Mouse (Mus musculus) E14TG2a.4 (cell line): Measurements from ENCODE around the gene Ppp1r16b.
"Not testable (repeated sequence)": the region's sequence is repeated elsewhere in the genome, so short reads cannot be mapped to it uniquely, and the experiment has no call there.

Experiments used
- H3K27me3 ChIP-seq: 2 replicates; pipeline ENCODE4 v1.6.1; 2014; ENCODE audit warnings: low read length, control low read depth; ENCODE audit not compliant: insufficient read depth
- H3K36me3 ChIP-seq: 2 replicates; pipeline ENCODE4 v1.6.1; 2014; ENCODE audit warnings: low read length, control low read depth; ENCODE audit not compliant: insufficient read depth
- H3K4me1 ChIP-seq: replicated peaks from 2 replicates; pipeline ENCODE4 v1.6.1; 2014; ENCODE audit warnings: low read depth, low read length, control low read depth
- H3K4me3 ChIP-seq: replicated peaks from 2 replicates; pipeline ENCODE4 v1.5.1; 2014; ENCODE audit warnings: mild to moderate bottlenecking, low read length
- H3K9me3 ChIP-seq: 2 replicates; pipeline ENCODE4 v1.6.1; 2014; ENCODE audit warnings: low read length, control low read depth
- CTCF ChIP-seq: conservative IDR thresholded peaks from 2 replicates; pipeline ENCODE4 v1.5.1; 2014; ENCODE audit warnings: low read length
- NANOG ChIP-seq: IDR thresholded peaks from 2 replicates; pipeline ENCODE4 v1.6.1; 2014; ENCODE audit warnings: borderline replicate concordance, low read length, mixed read lengths
- POU5F1 ChIP-seq: IDR thresholded peaks from 2 replicates; pipeline ENCODE4 v1.6.1; 2014; ENCODE audit warnings: low read length, borderline replicate concordance

Ppp1r16b gene

GRCm38 (mm10) chr2:158728061-158728815 lies 63.0 kb downstream of the Ppp1r16b start:
- no peaks in the 10 kb centered on the region for H3K36me3 ChIP-seq
- H3K9me3 ChIP-seq: no peaks in the 10 kb centered on the region
- H3K27me3 ChIP-seq: peaks cover 5% of the 10 kb centered on the region
- no peak overlapping the region for H3K4me3 ChIP-seq
- H3K4me1 ChIP-seq: peaks cover 19% of the 10 kb centered on the region
- TF ChIP-seq CTCF: no peak
- no peak for TF ChIP-seq POU5F1
- no peak for TF ChIP-seq NANOG

GRCm38 (mm10) chr2:158730896-158731295 lies 65.7 kb downstream of the Ppp1r16b start:
- Histone ChIP-seq H3K4me1 (peaks cover 19% of the 10 kb centered on the region), H3K9me3 (no peaks in the 10 kb centered on the region), H3K27me3 (0 out of 2 replicates have a peak, but pooled peaks cover 3% of the 10 kb centered on the region), H3K36me3 (no peaks in the 10 kb centered on the region), H3K4me3 (no peak overlapping the region)
- TF ChIP-seq CTCF (no peak), NANOG (no peak), POU5F1 (no peak)

- 0 out of 2 replicates have a peak, but pooled peaks cover 3% of the 10 kb centered on the region for H3K27me3 ChIP-seq
These were observed 67.3 kb downstream of the Ppp1r16b start for GRCm38 (mm10) chr2:158732521-158732920.

GRCm38 (mm10) chr2:158733136-158733535 lies 67.9 kb downstream of the Ppp1r16b start:
- H3K27me3 ChIP-seq: 0 out of 2 replicates have a peak, but pooled peaks cover 3% of the 10 kb centered on the region
- H3K4me3 ChIP-seq: no peak overlapping the region
- peaks cover 14% of the 10 kb centered on the region for H3K4me1 ChIP-seq
- TF ChIP-seq NANOG (no peak), POU5F1 (no peak), CTCF (no peak)
- no peaks in the 10 kb centered on the region for H3K9me3 ChIP-seq
- no peaks in the 10 kb centered on the region for H3K36me3 ChIP-seq

More at GRCm38 (mm10) chr2:158732521-158732920, 67.3 kb downstream of the Ppp1r16b start:
- Histone ChIP-seq H3K4me3 (no peak overlapping the region), H3K4me1 (peaks cover 19% of the 10 kb centered on the region), H3K9me3 (no peaks in the 10 kb centered on the region), H3K36me3 (no peaks in the 10 kb centered on the region)
- TF ChIP-seq NANOG (no peak), CTCF (no peak), POU5F1 (no peak)

GRCm38 (mm10) chr2:158733914-158734313 lies 68.7 kb downstream of the Ppp1r16b start:
- Histone ChIP-seq H3K4me1 (peaks cover 8% of the 10 kb centered on the region; the same call in 1 of the 2 replicates), H3K4me3 (no peak overlapping the region), H3K27me3 (0 out of 2 replicates have a peak, but pooled peaks cover 3% of the 10 kb centered on the region), H3K9me3 (no peaks in the 10 kb centered on the region), H3K36me3 (no peaks in the 10 kb centered on the region)
- TF ChIP-seq CTCF (no peak), NANOG (no peak), POU5F1 (no peak)

- no peaks in the 10 kb centered on the region for H3K9me3 ChIP-seq
- TF ChIP-seq NANOG (no peak), CTCF (no peak), POU5F1 (no peak)
- peaks cover 8% of the 10 kb centered on the region; the same call in 1 of the 2 replicates for H3K4me1 ChIP-seq
- H3K36me3 ChIP-seq: no peaks in the 10 kb centered on the region
- H3K4me3 ChIP-seq: no peak overlapping the region
- H3K27me3 ChIP-seq: 0 out of 2 replicates have a peak, but pooled peaks cover 3% of the 10 kb centered on the region
These were observed 69.4 kb downstream of the Ppp1r16b start for GRCm38 (mm10) chr2:158734500-158735152.

- H3K36me3 ChIP-seq: no peaks in the 10 kb centered on the region
- H3K4me1 ChIP-seq: peaks cover 8% of the 10 kb centered on the region; the same call in 1 of the 2 replicates
- no peaks in the 10 kb centered on the region for H3K9me3 ChIP-seq
- no peak overlapping the region for H3K4me3 ChIP-seq
- 0 out of 2 replicates have a peak, but pooled peaks cover 3% of the 10 kb centered on the region for H3K27me3 ChIP-seq
- TF ChIP-seq CTCF (no peak), POU5F1 (no peak), NANOG (no peak)
These were observed 70.1 kb downstream of the Ppp1r16b start for GRCm38 (mm10) chr2:158735340-158735739.

GRCm38 (mm10) chr2:158736247-158736646 lies 71.0 kb downstream of the Ppp1r16b start:
- peak; percentile 30; the same call in 1 of the 2 replicates for TF ChIP-seq CTCF
- not testable (repeated sequence) for H3K9me3 ChIP-seq, H3K4me1 ChIP-seq, H3K36me3 ChIP-seq, H3K27me3 ChIP-seq, H3K4me3 ChIP-seq
